Mouse (Mus musculus) megakaryocyte-erythroid progenitor cell, adult 5-6 weeks (primary cell): ENCODE results near the gene Prkar1b. TPM values are rescaled to one million over a fixed set of nuclear protein-coding genes. Genes with fewer than 3 reads are reported as not detected.

Source experiments
- ATAC-seq: replicated peaks from 2 replicates; pipeline ENCODE4 v1.8.0; 2016; ENCODE audit warnings: mild to moderate bottlenecking, inconsistent platforms; ENCODE audit not compliant: severe bottlenecking, poor library complexity, low FRiP score, low TSS enrichment
- total RNA-seq, 2 experiments: library from RNA; stranded (forward) in 1 of 2; stranded (reverse) in 1 of 2; fragments of 200-1000, 215-1000 nt in 1 of 2; fragments of >200 nt in 1 of 2; fragmentation: Nextera tagmentation in 1 of 2; gene quantifications; 2 replicates each; pipeline ENCODE4 v1.2.3; 2014 to 2017

Gene Prkar1b
- total RNA-seq, 2 experiments from 2014 or later, result not detected

DNA sequence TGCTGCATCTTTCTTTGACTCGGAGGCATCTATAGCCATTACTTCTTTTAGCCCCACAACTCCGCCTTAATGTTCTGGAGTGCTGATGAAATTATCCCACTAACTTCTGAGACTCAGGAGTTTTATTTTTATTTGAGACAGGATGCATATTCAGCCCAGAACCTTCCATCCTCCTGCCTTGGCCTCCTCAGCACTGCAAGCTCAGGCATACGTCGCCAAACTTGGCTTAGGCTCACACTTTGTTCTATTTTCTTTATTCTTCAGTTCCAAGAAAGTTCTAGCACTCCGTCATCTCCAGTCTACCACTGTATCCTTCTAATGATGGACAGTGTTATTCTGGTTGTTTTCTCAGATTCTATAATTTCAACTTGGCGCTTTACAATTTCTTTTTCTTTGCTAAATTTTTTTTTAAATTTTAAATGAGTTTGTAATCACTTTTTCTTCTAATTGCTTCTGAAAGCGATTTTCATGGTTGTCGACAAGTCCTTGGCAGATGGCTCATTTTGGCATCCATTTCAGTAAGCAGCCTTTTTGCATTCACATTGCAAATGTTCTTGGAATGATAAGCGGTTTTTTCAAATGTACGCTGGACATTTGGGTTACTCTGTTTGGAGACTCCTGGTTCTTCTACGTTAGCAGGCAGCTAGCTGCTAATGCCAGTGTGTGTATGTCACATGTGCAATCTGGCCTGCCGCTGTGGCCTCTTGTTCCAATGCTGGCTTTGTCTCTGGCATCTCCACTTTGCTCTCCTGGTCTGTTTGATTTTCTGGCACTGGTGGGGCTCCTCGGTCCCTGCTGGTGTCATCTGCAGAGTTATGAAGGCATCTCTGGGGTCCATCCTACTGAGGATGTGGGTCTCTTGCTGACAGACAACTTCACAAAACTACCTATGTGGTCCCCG is 2.4 kb downstream of the Prkar1b start:
- no peak for ATAC-seq

DNA sequence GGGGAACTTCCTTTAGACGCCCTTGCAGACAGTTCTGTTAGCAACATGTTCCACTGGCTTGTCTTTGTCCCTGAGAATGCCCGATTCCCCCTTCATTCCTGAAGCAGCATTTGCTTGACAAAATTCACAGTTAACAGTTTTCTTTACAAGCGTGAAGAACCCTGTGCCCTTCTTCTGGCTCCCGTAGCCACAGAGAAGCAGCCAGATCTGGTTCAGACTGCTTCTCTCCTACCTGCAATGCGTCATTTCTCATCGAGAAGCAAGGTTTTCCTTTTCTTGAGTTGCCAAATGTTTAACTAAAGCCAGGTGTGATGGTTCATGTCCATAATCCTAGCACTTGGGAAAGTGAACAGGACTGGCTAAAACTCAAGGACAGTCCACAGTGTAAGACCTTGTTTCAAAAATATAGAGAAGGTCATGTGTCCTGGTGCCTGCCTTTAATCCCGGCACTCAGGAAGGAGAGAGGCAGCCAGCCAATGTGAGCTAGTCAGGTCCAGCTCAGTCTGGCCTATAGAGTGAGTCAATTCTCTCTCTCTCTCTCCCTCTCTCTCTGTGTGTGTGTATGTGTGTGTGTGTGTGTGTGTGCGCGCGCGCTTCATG is 3.2 kb downstream of the Prkar1b start:
- ATAC-seq, result no peak

DNA sequence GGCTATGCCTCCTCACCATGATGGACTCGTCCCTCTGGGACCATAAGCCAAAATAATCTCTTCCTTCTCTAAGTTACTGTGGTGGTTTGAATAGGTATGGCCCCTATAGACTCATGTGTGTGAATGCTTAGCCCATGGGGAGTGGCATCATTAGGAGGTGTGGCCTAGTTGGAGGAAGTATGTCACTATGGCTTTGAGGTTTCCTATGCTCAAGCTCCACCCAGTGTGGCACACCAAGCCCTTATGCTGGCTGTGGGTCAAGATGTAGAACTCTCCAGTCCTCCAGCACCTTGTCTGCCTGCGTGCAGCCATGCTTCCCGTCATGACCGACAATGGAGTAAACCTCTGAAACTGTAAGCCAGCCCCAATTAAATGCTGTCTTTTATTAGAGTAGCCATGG is 4.1 kb downstream of the Prkar1b start:
- no peak for ATAC-seq

DNA sequence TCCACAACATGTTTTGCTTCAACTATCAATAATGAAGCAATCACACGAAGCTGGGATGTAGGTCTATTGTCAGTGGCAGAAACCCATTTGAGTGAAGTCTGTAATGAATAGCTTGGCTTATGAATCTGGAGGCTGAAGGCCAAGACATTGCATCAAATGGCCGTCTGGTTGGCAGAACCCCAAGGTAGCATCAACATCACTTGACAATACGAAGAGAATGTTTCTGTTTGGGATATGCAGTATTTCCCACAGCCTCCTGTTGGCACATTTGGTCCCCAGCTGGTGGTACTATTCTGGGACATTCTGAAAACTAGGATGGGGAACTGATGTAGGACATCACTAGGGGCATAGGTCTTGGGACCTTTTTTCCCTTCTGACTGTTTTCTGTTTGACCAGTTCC is 5.9 kb downstream of the Prkar1b start:
- ATAC-seq, result no peak

DNA sequence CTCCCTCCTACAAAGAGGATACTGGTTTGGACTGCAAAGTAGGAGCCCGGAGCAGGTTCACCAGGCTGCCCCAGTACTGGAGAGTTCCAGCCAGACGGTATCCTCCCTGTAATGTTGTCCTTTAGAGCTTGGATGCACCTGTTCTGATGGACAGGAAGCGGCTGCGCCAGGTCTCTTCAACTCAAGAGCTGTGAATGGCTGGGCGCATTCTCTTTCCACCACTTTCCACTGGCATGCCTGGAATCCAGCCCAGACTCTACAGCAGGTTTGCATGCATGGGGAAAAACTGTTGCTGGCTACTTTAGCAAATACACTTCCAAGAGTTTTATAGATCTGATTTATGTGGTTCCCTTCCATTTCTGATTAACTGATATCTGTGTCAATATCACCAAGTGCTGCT is 8.5 kb downstream of the Prkar1b start:
- no peak for ATAC-seq

DNA sequence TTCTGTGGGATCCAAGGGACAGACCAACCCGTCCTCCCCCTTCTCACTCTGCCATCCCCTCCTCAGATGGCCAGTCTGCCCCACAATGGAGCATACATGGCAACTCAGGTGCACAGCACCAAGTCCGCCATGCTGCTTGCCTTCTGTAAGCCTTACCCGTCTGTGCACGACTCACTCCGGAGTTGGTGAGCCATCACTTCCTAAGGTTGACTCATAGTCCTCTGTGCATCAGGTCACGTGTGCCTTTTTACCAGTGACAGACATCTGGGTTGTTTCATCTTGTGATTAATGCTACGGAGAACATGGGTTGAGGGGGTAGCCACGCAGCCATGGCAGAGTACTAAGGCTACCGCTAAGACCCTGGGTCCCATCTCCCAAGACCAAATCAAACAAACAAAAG is 9.2 kb downstream of the Prkar1b start:
- no peak for ATAC-seq

DNA sequence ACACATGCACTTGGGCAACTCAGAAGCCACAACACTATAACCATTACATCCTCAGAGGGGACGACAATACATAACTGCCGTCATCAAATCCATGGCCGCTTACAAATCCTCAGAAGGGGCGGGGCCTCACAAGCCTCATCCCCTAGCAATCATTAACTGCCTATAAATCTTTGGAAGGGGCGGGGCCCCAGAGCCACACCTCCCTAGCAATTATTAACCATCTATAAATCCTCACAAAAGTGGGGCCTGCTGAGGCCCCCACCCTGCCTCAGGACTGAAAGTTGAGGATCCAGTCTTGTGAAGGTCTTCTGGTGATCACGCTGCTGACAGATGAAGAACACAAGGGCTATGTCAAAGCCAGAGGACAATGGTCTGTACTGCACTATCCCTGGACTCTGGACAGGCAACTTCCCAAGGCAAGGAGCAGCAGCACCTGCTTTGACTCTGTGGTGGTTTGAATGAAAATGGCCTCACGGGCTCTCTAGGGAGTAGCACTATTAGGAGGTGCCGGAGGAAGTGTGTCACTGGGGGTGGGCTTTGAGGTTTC is 10.8 kb downstream of the Prkar1b start:
- no peak for ATAC-seq

DNA sequence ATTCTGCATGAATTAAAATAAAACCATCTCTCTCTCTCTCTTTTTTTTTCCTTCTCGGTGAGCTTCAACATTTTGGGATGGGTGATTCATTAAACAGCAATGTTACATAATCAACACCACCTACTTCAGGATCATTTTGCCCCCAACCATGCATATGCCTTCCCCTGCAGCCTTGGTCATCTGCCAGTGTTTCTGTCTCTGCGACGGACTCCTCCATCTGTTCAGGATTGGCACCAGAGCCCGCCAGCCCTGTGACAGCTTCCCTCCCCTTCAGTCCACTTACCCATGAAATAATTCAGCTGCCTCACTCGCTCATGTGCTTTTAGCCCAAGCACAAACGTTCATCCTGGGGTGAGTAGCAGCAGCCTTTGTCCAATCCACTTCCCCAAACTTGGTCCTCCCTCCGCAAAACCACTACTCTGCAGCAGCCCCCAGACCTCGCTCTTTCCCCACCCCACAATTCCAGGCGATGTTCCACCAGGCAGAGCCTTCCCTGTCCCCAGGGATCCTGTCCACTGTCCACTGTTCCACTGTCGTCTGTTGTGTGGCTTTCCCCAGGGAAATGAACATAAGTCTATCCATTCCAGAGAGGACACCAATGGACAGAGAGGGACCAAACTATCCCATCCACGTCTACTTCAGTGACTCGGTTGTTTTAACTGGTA is 11.4 kb downstream of the Prkar1b start:
- no peak for ATAC-seq

DNA sequence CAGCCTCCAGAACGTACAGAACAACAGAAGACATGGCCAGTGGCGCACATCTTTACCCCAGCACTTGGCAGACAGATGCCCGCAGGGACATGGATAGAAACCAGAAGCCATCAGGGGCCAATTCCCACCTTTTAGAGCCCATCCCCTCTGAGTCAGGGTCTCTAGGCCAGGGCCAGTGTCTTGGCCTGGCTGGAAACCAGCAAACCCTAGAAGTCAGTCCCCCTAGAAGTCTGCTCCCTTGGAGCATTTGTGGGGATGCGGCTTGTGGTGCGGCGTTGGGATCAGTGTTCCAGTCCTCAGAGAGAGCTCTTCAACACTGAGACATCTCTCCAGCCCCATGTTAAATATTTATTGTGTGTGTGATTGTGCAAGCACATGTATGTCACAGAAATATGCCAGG is 12.6 kb downstream of the Prkar1b start:
- no peak for ATAC-seq

DNA sequence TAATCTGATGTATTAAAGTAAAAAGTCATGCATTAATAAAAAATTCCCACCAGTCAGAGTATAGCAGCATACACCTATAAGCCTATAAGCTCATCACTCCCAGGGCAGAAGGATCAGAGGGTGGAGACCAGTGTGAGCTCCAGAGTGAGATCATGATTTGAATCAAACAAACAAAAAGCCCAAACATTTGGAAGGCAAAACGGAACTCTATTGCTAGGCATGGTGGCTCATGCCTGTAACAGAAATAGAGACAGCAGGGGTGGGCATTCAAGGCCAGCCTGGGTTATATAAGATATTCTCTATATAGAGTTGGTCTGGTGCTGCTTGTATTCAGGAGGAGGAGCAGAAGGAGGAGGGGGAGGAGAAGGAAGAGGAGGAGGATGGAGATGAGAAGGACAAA is 13.5 kb downstream of the Prkar1b start:
- ATAC-seq, result no peak

DNA sequence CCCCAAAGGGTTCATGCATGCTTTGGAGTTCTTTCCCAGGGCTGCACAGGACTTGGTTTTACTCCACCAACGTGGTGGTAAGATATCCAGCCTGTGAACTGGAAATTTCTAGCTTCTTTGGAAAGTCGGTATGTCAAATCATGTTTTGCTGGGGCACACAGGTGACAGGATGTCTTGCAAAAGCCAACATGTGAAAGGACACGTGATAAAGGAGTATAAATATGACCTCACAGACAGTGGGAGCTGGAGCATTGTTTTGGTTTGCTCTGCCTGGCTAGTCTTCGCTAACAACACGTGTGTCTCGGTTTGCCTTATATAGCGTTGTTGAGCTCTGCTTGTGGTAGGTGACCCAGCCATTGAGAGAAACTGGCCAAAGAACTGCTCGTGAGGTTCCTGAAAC is 15.3 kb downstream of the Prkar1b start:
- ATAC-seq, result no peak

DNA sequence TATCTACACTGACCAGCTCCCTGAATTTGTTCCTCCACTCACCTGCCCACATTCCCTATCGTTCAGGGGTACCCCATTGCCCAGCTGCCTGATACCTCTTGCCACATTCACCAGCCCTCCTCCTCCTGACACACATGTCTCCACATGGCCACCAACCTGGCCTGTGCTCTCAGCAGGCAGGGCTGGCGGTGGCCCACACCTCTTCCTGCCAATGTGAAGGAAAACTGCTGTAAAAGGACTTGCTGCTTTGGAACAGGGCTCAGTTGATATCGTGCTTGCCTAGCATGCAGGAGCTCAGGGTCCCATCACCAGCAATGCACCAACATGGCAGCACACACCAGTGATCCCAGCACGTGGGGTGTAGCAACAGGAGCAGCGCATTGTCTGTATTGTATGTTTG is 19.4 kb downstream of the Prkar1b start:
- no peak for ATAC-seq

DNA sequence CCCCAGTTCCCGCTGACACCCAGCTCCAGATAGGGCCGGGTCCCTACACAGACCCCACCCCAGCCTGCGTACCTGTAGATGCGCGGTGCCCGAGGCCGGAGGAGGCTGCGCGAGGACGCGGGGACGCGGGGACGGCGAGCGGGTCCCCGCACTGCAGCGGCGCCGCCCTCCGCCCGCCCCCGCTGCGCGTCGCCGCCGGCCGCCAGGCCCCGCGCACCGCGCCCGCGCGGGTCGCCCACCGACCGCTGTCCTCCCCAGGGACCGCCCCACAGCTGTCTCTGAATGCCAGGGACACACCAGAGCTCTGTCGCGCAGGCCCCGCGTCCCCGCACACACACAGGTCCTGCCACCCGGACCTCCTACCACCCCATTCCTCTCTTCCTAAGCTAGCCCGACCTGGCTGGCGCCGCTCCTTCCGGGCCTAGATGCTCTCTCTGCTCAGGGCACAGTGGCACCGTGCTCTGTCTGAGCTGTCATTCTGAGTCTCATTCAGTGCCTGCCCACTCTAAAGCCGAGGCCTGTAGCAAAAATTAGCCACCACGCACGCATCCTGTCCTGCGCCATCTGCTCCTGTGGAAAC is 20.1 kb downstream of the Prkar1b start:
- no peak; the same call in 1 of the 2 replicates for ATAC-seq

DNA sequence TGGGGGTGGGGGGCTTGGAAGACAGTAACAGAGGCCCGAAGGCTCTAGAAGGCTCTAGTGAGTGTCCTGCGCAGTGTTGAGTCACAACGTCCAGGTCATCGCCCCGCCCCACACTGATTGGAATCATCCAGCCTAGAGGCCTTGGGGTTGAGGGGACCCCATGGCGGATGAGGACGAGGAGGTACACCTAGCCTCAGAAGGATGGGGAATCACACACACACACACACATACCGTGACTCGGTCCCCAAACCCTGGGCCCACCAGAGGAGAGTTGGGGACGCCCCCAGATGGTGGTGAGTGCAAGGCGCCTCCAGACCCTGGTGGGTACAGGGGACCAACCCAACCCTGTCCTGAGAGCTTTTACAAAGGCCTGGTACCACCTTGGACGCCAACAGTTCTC is 20.7 kb downstream of the Prkar1b start:
- ATAC-seq, result no peak

DNA sequence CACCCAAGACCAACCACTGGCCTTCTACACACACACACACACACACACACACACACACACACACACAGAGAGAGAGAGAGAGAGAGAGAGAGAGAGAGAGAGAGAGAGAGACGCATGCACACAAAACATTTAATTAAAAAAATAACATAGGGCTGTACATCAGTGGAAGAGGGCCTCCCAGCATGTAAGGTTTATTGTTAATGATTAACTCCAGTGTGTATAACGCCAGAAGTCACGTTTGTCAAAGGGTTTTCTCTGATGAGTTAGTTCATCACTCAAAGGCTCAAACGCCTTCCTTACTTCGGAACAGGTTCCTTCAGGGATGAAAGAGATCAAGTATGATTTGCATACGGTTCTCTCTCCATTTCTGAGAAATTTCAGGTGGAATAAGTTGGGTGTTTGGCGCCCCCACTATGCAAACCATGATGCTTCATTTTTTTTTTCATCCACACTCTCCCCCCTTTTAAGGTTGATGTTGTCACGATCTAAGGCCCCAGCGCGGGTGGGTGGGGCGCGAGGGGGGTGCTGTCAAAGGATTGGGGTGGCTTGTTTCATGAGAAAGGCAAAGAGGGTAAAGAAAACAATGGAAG is 21.2 kb downstream of the Prkar1b start:
- no peak for ATAC-seq

DNA sequence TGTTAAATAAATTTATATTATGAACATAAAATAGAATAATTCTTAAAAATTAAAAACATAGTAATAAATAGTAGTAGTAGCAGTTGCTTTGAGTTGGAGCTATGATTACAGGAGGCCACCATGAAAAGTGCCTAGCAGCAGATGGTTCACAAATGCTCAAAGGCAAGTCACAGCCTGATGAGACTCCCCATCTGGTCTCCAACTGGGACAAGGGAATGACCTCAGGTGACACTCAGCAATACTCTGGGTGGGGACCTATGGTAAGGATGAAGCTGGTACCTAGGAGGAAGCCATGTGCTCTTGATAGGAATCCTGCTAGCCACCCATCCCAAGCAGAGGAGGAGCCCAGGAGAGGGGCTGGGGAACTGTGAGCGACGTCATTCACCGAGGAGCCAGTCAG is 24.1 kb downstream of the Prkar1b start:
- ATAC-seq, result no peak

DNA sequence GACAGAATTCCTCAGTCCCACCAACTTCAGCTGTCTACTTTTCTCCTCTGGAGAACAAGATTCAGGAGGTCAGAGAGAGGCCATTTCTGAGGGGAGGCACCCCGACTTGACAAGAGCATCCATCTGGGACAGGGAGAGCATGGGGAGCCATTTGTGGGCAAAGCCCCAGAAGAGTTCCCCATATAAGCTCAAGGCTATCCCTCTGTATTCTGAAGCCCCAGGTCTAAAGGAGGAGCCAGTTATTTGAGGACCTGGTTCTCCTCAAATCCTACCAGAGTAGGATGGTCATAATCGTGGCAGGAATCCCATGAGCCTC is 30.9 kb downstream of the Prkar1b start:
- no peak for ATAC-seq

DNA sequence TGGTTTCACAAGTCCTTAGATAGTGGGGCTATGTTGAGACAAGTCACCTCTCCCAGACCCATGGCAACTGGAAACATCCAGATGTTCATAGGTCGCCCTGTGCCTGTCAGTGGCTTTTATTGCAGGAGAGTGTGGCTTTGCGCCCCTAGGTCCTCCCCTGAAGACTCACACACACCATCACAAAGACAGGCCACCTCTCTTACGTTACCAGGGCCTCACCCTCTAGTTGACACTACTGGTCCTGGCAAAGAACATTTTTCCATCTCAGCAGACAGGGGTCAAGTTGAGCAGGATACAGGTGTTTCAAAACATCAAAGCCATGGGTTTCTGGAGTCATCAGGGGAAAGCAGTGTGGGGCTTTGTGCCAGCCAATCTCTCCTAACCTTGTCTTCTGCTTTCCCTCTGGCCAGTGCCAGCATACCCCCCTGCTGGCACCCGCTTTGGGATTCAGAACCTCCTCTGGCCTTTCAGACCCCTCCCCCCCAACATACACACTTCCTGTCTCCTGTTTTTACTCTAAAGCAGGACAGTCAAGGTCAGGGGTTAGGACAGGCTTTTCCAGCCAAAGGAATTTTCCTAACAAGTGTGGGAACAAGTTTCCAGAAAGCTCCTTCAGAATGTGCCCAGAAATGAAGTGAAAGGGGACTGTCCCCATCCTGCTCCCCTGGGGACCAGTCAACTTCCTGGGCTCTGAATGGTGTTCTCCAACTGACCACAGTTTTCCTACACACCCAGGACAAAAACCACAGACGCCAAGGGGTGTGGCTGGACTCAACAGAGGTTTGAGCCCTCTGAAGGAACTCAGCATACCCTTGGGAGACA is 31.5 kb downstream of the Prkar1b start:
- ATAC-seq, result no peak

DNA sequence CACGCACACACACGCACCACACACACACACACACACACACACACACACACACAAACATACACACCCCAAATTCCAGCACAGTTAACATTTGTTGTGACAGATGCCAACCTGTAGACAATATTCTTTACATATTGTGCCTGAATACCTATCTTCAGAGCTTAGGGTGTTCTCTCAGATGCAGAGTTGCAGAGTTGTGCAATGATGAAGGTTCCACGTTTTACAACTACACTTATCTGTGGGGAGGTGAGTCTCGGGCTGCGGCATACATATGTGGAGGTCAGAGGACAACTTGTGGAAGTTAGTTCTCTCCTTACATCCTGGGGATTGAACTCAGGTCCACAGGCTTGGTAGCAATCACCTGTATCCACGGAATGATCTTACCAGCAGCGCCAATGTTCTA is 34.3 kb downstream of the Prkar1b start:
- no peak for ATAC-seq
